Mouse (Mus musculus) embryonic fibroblast, embryonic 13.5 days (primary cell): ENCODE data around the gene Wdfy3. TPM values are rescaled to one million over a fixed set of nuclear protein-coding genes. Genes with fewer than 3 reads are reported as not detected.
"Not testable (repeated sequence)": the region's sequence is repeated elsewhere in the genome, so short reads cannot be mapped to it uniquely, and the experiment has no call there.

Experiments
- H3K27ac ChIP-seq: 2 replicates; pipeline ENCODE4 v1.5.1; 2012; ENCODE audit warnings: low read length, control low read depth, inconsistent platforms; ENCODE audit not compliant: insufficient read depth
- H3K4me1 ChIP-seq: 2 replicates; pipeline ENCODE4 v1.6.1; 2011; ENCODE audit warnings: low read length; ENCODE audit not compliant: control insufficient read depth, insufficient read depth
- H3K4me3 ChIP-seq: 2 replicates; pipeline ENCODE4 v1.5.1; 2011; ENCODE audit warnings: mild to moderate bottlenecking, control low read depth, low read length; ENCODE audit not compliant: insufficient read depth
- CTCF ChIP-seq: IDR thresholded peaks from 2 replicates; pipeline ENCODE4 v1.5.1; 2011; ENCODE audit warnings: mild to moderate bottlenecking, control low read depth, low read length, moderate library complexity, borderline replicate concordance; ENCODE audit not compliant: insufficient read depth
- POLR2A ChIP-seq: IDR thresholded peaks from 2 replicates; pipeline ENCODE4 v1.6.1; 2011; ENCODE audit warnings: low read depth, mild to moderate bottlenecking, control low read depth, low read length, moderate library complexity
- polyA plus RNA-seq: library from polyadenylated mRNA; stranded (reverse); fragments of >200 nt; gene quantifications from 2 replicates; pipeline ENCODE4 v1.2.4, GENCODE M21; 2011; ENCODE audit warnings: low read depth; ENCODE audit not compliant: missing spikeins, insufficient read length

Wdfy3 gene
- polyA plus RNA-seq, 1 experiment = 38.5 TPM

GRCm38 (mm10) chr5:101932971-101933810 is 136.5 kb downstream of the Wdfy3 start:
- H3K27ac ChIP-seq = no peak overlapping the region
- no peaks in the 10 kb centered on the region for H3K4me1 ChIP-seq
- TF ChIP-seq POLR2A = no peak
- TF ChIP-seq CTCF = no peak
- no peak overlapping the region for H3K4me3 ChIP-seq

GRCm38 (mm10) chr5:101931997-101932396 is 137.7 kb downstream of the Wdfy3 start:
- Histone ChIP-seq H3K27ac (no peak overlapping the region), H3K4me3 (no peak overlapping the region), H3K4me1 (no peaks in the 10 kb centered on the region)
- TF ChIP-seq POLR2A (no peak), CTCF (no peak)

- TF ChIP-seq POLR2A (no peak), CTCF (no peak)
- no peak overlapping the region for H3K4me3 ChIP-seq
- H3K4me1 ChIP-seq = no peaks in the 10 kb centered on the region
- no peak overlapping the region for H3K27ac ChIP-seq
Observed at GRCm38 (mm10) chr5:101926311-101926710, 143.4 kb downstream of the Wdfy3 start.

GRCm38 (mm10) chr5:101923710-101924109 is 146.0 kb downstream of the Wdfy3 start:
- Histone ChIP-seq H3K27ac (no peak overlapping the region), H3K4me1 (no peaks in the 10 kb centered on the region), H3K4me3 (no peak overlapping the region)
- TF ChIP-seq POLR2A (no peak), CTCF (no peak)

GRCm38 (mm10) chr5:101919559-101919958 is 150.2 kb downstream of the Wdfy3 start:
- H3K27ac ChIP-seq = no peak overlapping the region
- H3K4me1 ChIP-seq = no peaks in the 10 kb centered on the region
- H3K4me3 ChIP-seq = no peak overlapping the region
- no peak for TF ChIP-seq CTCF
- no peak for TF ChIP-seq POLR2A

- no peak overlapping the region for H3K4me3 ChIP-seq
- no peak for TF ChIP-seq POLR2A
- TF ChIP-seq CTCF = no peak
- no peaks in the 10 kb centered on the region for H3K4me1 ChIP-seq
- H3K27ac ChIP-seq = no peak overlapping the region
Observed at GRCm38 (mm10) chr5:101909468-101909867, 160.3 kb downstream of the Wdfy3 start.

GRCm38 (mm10) chr5:101905624-101906023 is 164.1 kb downstream of the Wdfy3 start:
- Histone ChIP-seq H3K4me1 (no peaks in the 10 kb centered on the region), H3K4me3 (no peak overlapping the region), H3K27ac (no peak overlapping the region)
- no peak for TF ChIP-seq CTCF

GRCm38 (mm10) chr5:101904841-101905240 is 164.9 kb downstream of the Wdfy3 start:
- H3K4me3 ChIP-seq, H3K27ac ChIP-seq, H3K4me1 ChIP-seq: not testable (repeated sequence)

- Histone ChIP-seq H3K4me1 (no peaks in the 10 kb centered on the region), H3K27ac (no peak overlapping the region), H3K4me3 (no peak overlapping the region)
- TF ChIP-seq CTCF = no peak
- no peak for TF ChIP-seq POLR2A
Observed at GRCm38 (mm10) chr5:101902686-101903085, 167.0 kb downstream of the Wdfy3 start.

- Histone ChIP-seq H3K4me3 (no peak overlapping the region), H3K4me1 (peaks cover 2% of the 10 kb centered on the region; the same call in 1 of the 2 replicates), H3K27ac (no peak overlapping the region)
- no peak for TF ChIP-seq CTCF
- TF ChIP-seq POLR2A = no peak
Observed at GRCm38 (mm10) chr5:101899981-101900380, 169.7 kb downstream of the Wdfy3 start.
